Mouse (Mus musculus): Measurements from ENCODE around the gene Calhm4. TPM values are rescaled to one million over a fixed set of nuclear protein-coding genes. Genes with fewer than 3 reads are reported as not detected.
"Not testable (repeated sequence)": the region's sequence is repeated elsewhere in the genome, so short reads cannot be mapped to it uniquely, and the experiment has no call there.

Gene Calhm4
- total RNA-seq (2021): not detected
- long read RNA-seq, experiment 1: 0 reads
- long read RNA-seq, experiment 2: 0 reads

GRCm38 (mm10) chr10:34044210-34044609 lies at the start of gene Calhm4:
Gene Calhm4, minus strand, starts transcription at chr10:34044310.
- DNase-seq: no peak

- no peak for DNase-seq
These were observed 47.8 kb upstream of the Calhm4 start for GRCm38 (mm10) chr10:34091888-34092287.

GRCm38 (mm10) chr10:34090481-34090880 lies 46.4 kb upstream of the Calhm4 start:
- DNase-seq: no peak

- DNase-seq: no peak
These were observed 45.4 kb upstream of the Calhm4 start for GRCm38 (mm10) chr10:34089517-34089916.

GRCm38 (mm10) chr10:34088515-34088914 lies 44.4 kb upstream of the Calhm4 start:
- no peak for DNase-seq

GRCm38 (mm10) chr10:34086514-34086913 lies 42.4 kb upstream of the Calhm4 start:
- DNase-seq: no peak

- no peak for DNase-seq
These were observed 30.6 kb upstream of the Calhm4 start for GRCm38 (mm10) chr10:34074522-34075200.

GRCm38 (mm10) chr10:34071650-34072049 lies 27.5 kb upstream of the Calhm4 start:
- DNase-seq: no peak

- DNase-seq: no peak
These were observed 26.9 kb upstream of the Calhm4 start for GRCm38 (mm10) chr10:34070999-34071492.

- no peak for DNase-seq
These were observed 25.5 kb upstream of the Calhm4 start for GRCm38 (mm10) chr10:34069606-34070005.

GRCm38 (mm10) chr10:34066591-34066990 lies 22.5 kb upstream of the Calhm4 start:
- DNase-seq: no peak

- no peak for DNase-seq
These were observed 9.9 kb upstream of the Calhm4 start for GRCm38 (mm10) chr10:34053987-34054386.

GRCm38 (mm10) chr10:34037401-34037800 lies 6.7 kb downstream of the Calhm4 start, which contains the start of gene Trappc3l:
Gene Trappc3l, plus strand, starts transcription at chr10:34037597.
- no peak for DNase-seq

- DNase-seq: no peak
These were observed 7.5 kb downstream of the Calhm4 start for GRCm38 (mm10) chr10:34036587-34036986.

- peak; percentile 61 for DNase-seq
These were observed 10.3 kb downstream of the Calhm4 start for GRCm38 (mm10) chr10:34033630-34034305.

GRCm38 (mm10) chr10:34030322-34030721 lies 13.8 kb downstream of the Calhm4 start:
- no peak for DNase-seq

- peak; percentile 100 for DNase-seq
These were observed 24.6 kb downstream of the Calhm4 start, which contains the start of gene Rwdd1 for GRCm38 (mm10) chr10:34019302-34020075. Gene Rwdd1, minus strand, starts transcription at chr10:34019624.

- no peak for DNase-seq
These were observed 25.3 kb downstream of the Calhm4 start for GRCm38 (mm10) chr10:34018746-34019301.

GRCm38 (mm10) chr10:34013241-34013640 lies 30.9 kb downstream of the Calhm4 start:
- DNase-seq: no peak

GRCm38 (mm10) chr10:34012581-34012980 lies 31.5 kb downstream of the Calhm4 start:
- no peak for DNase-seq

- DNase-seq: no peak
These were observed 45.7 kb downstream of the Calhm4 start for GRCm38 (mm10) chr10:33998397-33998796.

GRCm38 (mm10) chr10:33996686-33997085 lies 47.4 kb downstream of the Calhm4 start:
- DNase-seq: not testable (repeated sequence)
